In the genomic region with DNA sequence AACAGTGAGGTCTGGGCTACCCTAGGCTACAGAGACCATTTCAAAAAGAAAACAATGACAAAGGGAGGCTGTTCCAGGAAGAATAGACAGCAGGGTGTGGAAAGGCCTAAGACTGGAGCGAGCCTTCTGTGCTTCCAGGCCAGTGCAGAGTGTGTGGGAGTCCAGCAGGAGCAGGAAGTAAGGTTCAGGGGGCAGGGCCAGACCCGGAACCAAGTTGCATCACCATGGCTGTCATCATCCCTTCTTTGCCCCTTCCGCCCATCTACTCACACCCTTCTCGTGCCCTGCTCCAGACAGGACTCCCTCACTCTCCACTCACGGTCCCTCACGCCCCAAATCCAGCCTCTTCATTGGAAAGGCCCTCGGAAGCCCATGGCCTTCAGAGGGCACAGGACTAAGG, we compare ENCODE assay signal across 9 mouse cellular contexts. TPM values are rescaled to one million over a fixed set of nuclear protein-coding genes. Genes with fewer than 3 reads are reported as not detected.
DNase-seq lines count a peak whose midpoint lies in the region; ATAC-seq lines count a peak whose summit lies in the region.
"Had no signal": no experiment of that assay in that cellular context is flagged by ENCODE, and none has a peak within 500 bp of the region (broad histone marks: within the 10 kb centered on the region; RNA-seq: fewer than 3 reads in every experiment).

No protein-coding gene starts in this region.

- no peaks in the 10 kb centered on the region for H3K9me3 ChIP-seq in kidney, embryonic 16.5 days (ENCODE audit: low read length)

- no peaks in the 10 kb centered on the region for H3K27me3 ChIP-seq in kidney, embryonic 16.5 days (ENCODE audit: insufficient read depth, low read length)

- peaks cover 39% of the 10 kb centered on the region for H3K4me1 ChIP-seq in kidney, embryonic 16.5 days (ENCODE audit: insufficient read depth, low read length)

- H3K27ac ChIP-seq in kidney, embryonic 16.5 days (ENCODE audit: low read length) = no peak overlapping the region

- no peak overlapping the region for H3K9ac ChIP-seq in kidney, embryonic 16.5 days (replicated peaks; ENCODE audit: low read length)

- H3K4me2 ChIP-seq in kidney, embryonic 16.5 days (replicated peaks; ENCODE audit: low read depth, low read length) = no peak overlapping the region

- intact Hi-C loops in heart, postnatal 25 days (cut with DNase I) = no loop called here

- DNase-seq in kidney, postnatal 10 days = peak; percentile 52
- peak; percentile 28 for DNase-seq in heart, postnatal 25 days (ENCODE audit: low spot score)
- DNase-seq in lung, postnatal 4 days = peak; percentile 62 to 75
- DNase-seq in frontal cortex, adult 2 months (ENCODE audit: extremely low spot score in 1 of 2, low spot score in 1 of 2) = no peak
- no peak for DNase-seq in testis, postnatal 10 days (ENCODE audit: low spot score)
- DNase-seq: layer of hippocampus, postnatal 36 days had no signal

- WGBS in kidney, embryonic 16.5 days = 59% methylated on average over 7 of the region's 7 CpGs

- H3K4me3 ChIP-seq in kidney, embryonic 16.5 days (ENCODE audit: low read length) = no peak overlapping the region

- 0 out of 2 replicates have a peak, but pooled peaks cover 4% of the 10 kb centered on the region for H3K36me3 ChIP-seq in kidney, embryonic 16.5 days (ENCODE audit: insufficient read depth, low read length)

- ATAC-seq in kidney, embryonic 16.5 days (ENCODE audit: low FRiP score, low TSS enrichment) = no peak
- ATAC-seq in common myeloid progenitor, adult 5-6 weeks (replicated peaks; ENCODE audit: low read depth, poor library complexity, severe bottlenecking) = 0 out of 2 replicates have a peak, but pooled peaks have one; percentile 4
- ATAC-seq in inflammation-experienced regulatory T-cells, adult 6 months = no peak

RNA-seq across cellular contexts. Expression of gene Carhsp1, which starts 4.7 kb away (rescaled TPM):
- 86.0 and 86.9 TPM in 2 replicates for polyA plus RNA-seq in kidney, embryonic 16.5 days (2015; fragmentation: Nextera tagmentation; extraction: Ambion mirVana)
- 9.1 and 9.8 TPM in 2 replicates for total RNA-seq in common myeloid progenitor, adult 5-6 weeks (2017)
- 10 to 100 TPM; 17.6 to 20.9 TPM for total RNA-seq in heart, postnatal 25 days (2021)
- polyA plus RNA-seq in inflammation-experienced regulatory T-cells, adult 6 months (2017; shearing (Covaris generic)) = 10 to 100 TPM; 14.0 to 53.9 (median 14.9) TPM
- 28.2 and 31.1 TPM in 2 replicates for polyA plus RNA-seq in frontal cortex, adult 2 months (2012; rRNA removed)

RNA-seq across cellular contexts. Expression of gene Gm5767, which starts 13.3 kb away (rescaled TPM):
- polyA plus RNA-seq in kidney, embryonic 16.5 days (2015; fragmentation: Nextera tagmentation; extraction: Ambion mirVana) = not detected in 2 replicates
- not detected in 2 replicates for total RNA-seq in common myeloid progenitor, adult 5-6 weeks (2017)
- not detected for total RNA-seq in heart, postnatal 25 days (2021)
- not detected for polyA plus RNA-seq in inflammation-experienced regulatory T-cells, adult 6 months (2017; shearing (Covaris generic))
- polyA plus RNA-seq in frontal cortex, adult 2 months (2012; rRNA removed) = 0.80 TPM in 1 of 2 replicates, not detected in the other
- total RNA-seq: layer of hippocampus, postnatal 36 days had no signal

RNA-seq across cellular contexts. Expression of gene Tmem186, which starts 29.7 kb away (rescaled TPM):
- polyA plus RNA-seq in kidney, embryonic 16.5 days (2015; fragmentation: Nextera tagmentation; extraction: Ambion mirVana) = 22.5 and 25.3 TPM in 2 replicates
- 19.9 and 20.4 TPM in 2 replicates for total RNA-seq in common myeloid progenitor, adult 5-6 weeks (2017)
- 10 to 100 TPM; 17.0 to 18.0 TPM for total RNA-seq in heart, postnatal 25 days (2021)
- 10 to 100 TPM in 2 of 3 experiments, 1 to 10 TPM in 1; 8.0 to 12.6 (median 12.5) TPM for polyA plus RNA-seq in inflammation-experienced regulatory T-cells, adult 6 months (2017; shearing (Covaris generic))
- 16.8 and 18.2 TPM in 2 replicates for polyA plus RNA-seq in frontal cortex, adult 2 months (2012; rRNA removed)

RNA-seq across cellular contexts. Expression of gene Pmm2, which starts 29.8 kb away (rescaled TPM):
- 61.2 and 63.3 TPM in 2 replicates for polyA plus RNA-seq in kidney, embryonic 16.5 days (2015; fragmentation: Nextera tagmentation; extraction: Ambion mirVana)
- total RNA-seq in common myeloid progenitor, adult 5-6 weeks (2017) = 42.3 and 48.4 TPM in 2 replicates
- 10 to 100 TPM; 29.8 to 30.8 TPM for total RNA-seq in heart, postnatal 25 days (2021)
- 100 to 1,000 TPM in 1 of 3 experiments, 10 to 100 TPM in 2; 89.9 to 115 (median 99.3) TPM for polyA plus RNA-seq in inflammation-experienced regulatory T-cells, adult 6 months (2017; shearing (Covaris generic))
- polyA plus RNA-seq in frontal cortex, adult 2 months (2012; rRNA removed) = 45.3 and 48.4 TPM in 2 replicates

Comparison
In these comparisons a context has a peak if more than half of its experiments do, and no peak if none do; other contexts are left out.
1. DNase-seq: peak in kidney, postnatal 10 days (single experiment), heart, postnatal 25 days (single experiment) and lung, postnatal 4 days (2 of 2); none in frontal cortex, adult 2 months (0 of 2) and testis, postnatal 10 days (single experiment).